Mouse (Mus musculus) ES-E14 (cell line): ENCODE measurements at regions not wholly inside any gene's neighbourhood (a gene's known extent, or its start where the extent isn't known, plus 50 kb on each side); places are given as distances from the start of the nearest gene placed in this dataset.

Experiments
- DNase-seq: peaks from one replicate; pipeline ENCODE4 v3.0.0-alpha.2; 2013; ENCODE audit warnings: low read depth, low spot score
- H3K27ac ChIP-seq: 2 replicates; pipeline ENCODE4 v1.5.1; 2012; ENCODE audit warnings: low read depth, mild to moderate bottlenecking, low read length, moderate library complexity, mixed read lengths; ENCODE audit not compliant: poor library complexity, insufficient read depth, severe bottlenecking
- H3K36me3 ChIP-seq: 2 replicates; pipeline ENCODE4 v1.6.1; 2012; ENCODE audit warnings: mild to moderate bottlenecking, low read length, moderate library complexity, mixed read lengths; ENCODE audit not compliant: control insufficient read depth, poor library complexity, insufficient read depth, severe bottlenecking
- H3K4me1 ChIP-seq, 2 experiments: fragments of 150-350 bp in 1 of 2; sonication (generic) in 1 of 2; 2 replicates each; pipeline ENCODE4 v1.6.1; 2012; ENCODE audit warnings: low read length in 2 of 2, mild to moderate bottlenecking in 1 of 2, mixed read lengths in 1 of 2; ENCODE audit not compliant: control insufficient read depth in 2 of 2, insufficient read depth in 2 of 2, poor library complexity in 1 of 2
- H3K4me3 ChIP-seq, 2 experiments: fragments of 150-350 bp in 1 of 2; sonication (generic) in 1 of 2; 2 replicates each; pipeline ENCODE4 v1.5.1; 2012; ENCODE audit warnings: low read length in 2 of 2, low read depth in 1 of 2, mild to moderate bottlenecking in 1 of 2, mixed read lengths in 1 of 2; ENCODE audit not compliant: insufficient read depth in 1 of 2, poor library complexity in 1 of 2, severe bottlenecking in 1 of 2
- H3K9ac ChIP-seq: 2 replicates; pipeline ENCODE4 v1.6.1; 2012; ENCODE audit warnings: low read depth, mild to moderate bottlenecking, low read length, mixed read lengths; ENCODE audit not compliant: poor library complexity, insufficient read depth, severe bottlenecking
- H3K9me3 ChIP-seq: fragments of 150-350 bp; sonication (generic); 2 replicates; pipeline ENCODE4 v1.6.1; 2012; ENCODE audit warnings: low read depth, mild to moderate bottlenecking, low read length; ENCODE audit not compliant: control insufficient read depth, insufficient read depth
- CHD2 ChIP-seq: IDR thresholded peaks from 2 replicates; pipeline ENCODE4 v1.6.1; 2014; ENCODE audit warnings: mild to moderate bottlenecking, low read depth, low read length, inconsistent platforms
- HCFC1 ChIP-seq: IDR thresholded peaks from 2 replicates; pipeline ENCODE4 v1.6.1; 2012; ENCODE audit warnings: low read length, inconsistent platforms, borderline replicate concordance; ENCODE audit not compliant: insufficient read depth
- MAFK ChIP-seq: IDR thresholded peaks from 2 replicates; pipeline ENCODE4 v1.6.1; 2014; ENCODE audit warnings: mild to moderate bottlenecking, low read depth, low read length, inconsistent platforms; ENCODE audit not compliant: insufficient read depth
- ZC3H11A ChIP-seq: IDR thresholded peaks from 2 replicates; pipeline ENCODE4 v1.6.1; 2012; ENCODE audit warnings: low read depth, mild to moderate bottlenecking, inconsistent platforms, low read length, borderline replicate concordance
- ZNF384 ChIP-seq: IDR thresholded peaks from 2 replicates; pipeline ENCODE4 v1.6.1; 2012; ENCODE audit warnings: low read depth, low read length, inconsistent platforms
- in situ Hi-C, 2 experiments: fragments of 600-800 bp; cut with MboI; formaldehyde crosslinking; loops; one replicate each; pipeline ENCODE4 v1.15.1; 2025; ENCODE audit warnings: low sequenced_read_pairs in 2 of 2, inconsistent platforms in 1 of 2; ENCODE audit not compliant: unreplicated experiment in 2 of 2

DNA sequence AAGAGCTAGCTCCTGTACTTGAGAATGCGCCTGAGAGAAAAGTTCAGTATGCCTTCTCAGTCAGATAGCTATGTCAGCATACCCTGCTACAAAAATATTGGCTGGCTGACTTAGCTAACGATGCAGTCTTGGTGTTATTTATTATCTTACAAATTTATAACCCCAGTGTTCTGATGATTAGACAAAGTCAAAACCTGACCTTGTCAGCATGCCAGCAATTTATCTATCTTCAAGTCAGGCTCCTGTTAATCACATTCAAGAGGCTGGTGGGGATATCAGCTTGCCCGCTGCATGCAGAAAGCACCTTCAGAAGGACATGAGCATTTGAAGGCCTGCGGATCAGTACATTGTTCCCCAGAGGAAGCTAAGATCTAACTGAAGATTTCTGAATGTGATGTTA lies 146.0 kb upstream of the Plxnc1 start:
- Histone ChIP-seq H3K4me3 (no peak overlapping the region), H3K4me1 (0 out of 4 replicates have a peak, but pooled peaks cover 1 to 3% of the 10 kb centered on the region in 2 experiments), H3K36me3 (no peaks in the 10 kb centered on the region), H3K27ac (no peak overlapping the region), H3K9me3 (no peaks in the 10 kb centered on the region), H3K9ac (no peak overlapping the region)
- TF ChIP-seq CHD2 = no peak
- TF ChIP-seq HCFC1 = no peak
- no peak for TF ChIP-seq MAFK
- no peak for TF ChIP-seq ZNF384
- no peak for TF ChIP-seq ZC3H11A
- in situ Hi-C loops = loop anchor here in 1 of 2 experiments (10.0 kb wide), 1 partner anchor 384 kb away; no protein-coding TSS in a partner anchor
- no peak for DNase-seq

DNA sequence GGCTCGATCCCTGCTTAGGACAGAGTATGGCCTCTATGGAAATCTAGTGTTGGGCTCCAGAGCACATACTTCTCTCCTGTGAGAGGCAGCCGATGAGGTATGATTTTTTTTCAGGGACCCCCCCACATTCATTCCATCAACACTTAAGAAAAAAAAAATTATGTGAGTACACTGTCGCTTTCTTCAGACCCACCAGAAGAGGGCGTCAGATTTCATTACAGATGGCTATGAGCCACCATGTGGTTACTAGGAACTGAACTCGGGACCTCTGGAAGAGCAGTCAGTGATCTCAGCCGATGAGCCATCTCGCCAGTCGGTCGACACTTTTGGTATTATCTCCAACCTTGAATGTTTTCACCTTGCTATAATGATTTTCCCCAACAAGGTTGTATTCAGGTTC lies 145.4 kb upstream of the Plxnc1 start:
- in situ Hi-C loops = loop anchor here in 1 of 2 experiments (10.0 kb wide), 1 partner anchor 385 kb away; no protein-coding TSS in a partner anchor
- H3K9ac ChIP-seq = no peak overlapping the region
- H3K4me3 ChIP-seq = no peak overlapping the region
- H3K9me3 ChIP-seq = no peaks in the 10 kb centered on the region
- no peak for DNase-seq
- no peaks in the 10 kb centered on the region for H3K36me3 ChIP-seq
- 0 out of 2 replicates have a peak, but pooled peaks have one; percentile 31 for TF ChIP-seq ZC3H11A
- peak; percentile 73 for TF ChIP-seq ZNF384
- no peak for TF ChIP-seq MAFK
- H3K4me1 ChIP-seq = 0 out of 4 replicates have a peak, but pooled peaks cover 0 to 3% of the 10 kb centered on the region in 2 experiments
- no peak overlapping the region for H3K27ac ChIP-seq

DNA sequence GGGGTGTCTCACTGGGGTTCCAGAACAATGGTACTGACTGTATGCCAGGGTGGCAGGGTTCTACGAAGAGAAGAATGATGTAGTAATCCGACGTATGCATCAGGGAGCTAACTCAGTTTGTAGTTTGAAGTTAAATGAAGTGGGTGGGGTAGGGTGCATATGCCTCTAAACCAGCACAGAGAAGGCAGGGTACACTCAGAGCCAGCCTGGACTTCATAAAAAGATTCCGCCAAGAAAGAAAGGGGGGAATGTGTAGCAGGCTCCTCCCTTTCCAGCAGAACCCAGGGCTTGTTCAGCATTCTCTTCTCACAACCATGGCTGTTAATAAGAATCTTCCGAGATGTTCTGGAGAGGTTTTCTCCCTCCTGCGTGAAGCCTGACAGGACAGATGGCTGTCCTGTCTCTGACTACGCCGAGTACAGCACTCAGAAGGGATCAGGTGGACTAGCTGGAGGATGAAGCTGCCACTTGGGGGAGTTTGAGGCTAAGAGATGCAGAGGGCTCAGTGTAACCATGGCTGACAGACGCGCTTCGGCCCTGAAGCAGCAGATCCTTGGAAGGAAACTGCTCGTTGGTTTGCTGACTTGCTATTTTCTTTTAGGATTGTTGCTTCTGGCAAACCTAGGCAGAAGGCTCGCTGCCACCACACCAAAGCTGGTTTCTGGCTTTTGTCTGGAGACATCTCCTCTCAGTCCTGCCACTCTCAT lies 143.4 kb upstream of the Plxnc1 start:
- Histone ChIP-seq H3K9me3 (no peaks in the 10 kb centered on the region), H3K4me3 (no peak overlapping the region), H3K9ac (no peak overlapping the region), H3K27ac (no peak overlapping the region), H3K4me1 (no peaks in the 10 kb centered on the region), H3K36me3 (no peaks in the 10 kb centered on the region)
- TF ChIP-seq ZNF384 (no peak), ZC3H11A (peak; percentile 77)
- peak; percentile 42 for DNase-seq
- in situ Hi-C loops = no loop called here

DNA sequence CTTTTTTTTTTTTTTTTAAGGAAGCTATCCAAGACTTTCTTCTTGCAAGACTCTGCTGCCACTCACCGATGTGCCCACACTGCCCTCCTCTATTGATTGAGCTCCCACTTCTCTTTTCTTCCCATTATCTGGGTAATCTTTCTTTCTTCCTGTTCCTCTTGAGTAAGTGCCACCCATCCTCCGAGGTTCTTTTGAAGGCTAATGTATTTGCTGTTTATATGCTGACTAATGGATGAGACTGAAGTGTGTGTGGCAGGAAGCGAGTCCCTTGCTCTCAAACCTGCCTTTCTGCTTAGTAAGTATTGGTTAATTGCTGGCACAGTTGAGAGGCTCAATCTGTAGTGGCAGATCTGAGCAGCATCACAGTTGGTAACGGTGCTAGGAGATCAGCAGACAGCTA lies 142.1 kb upstream of the Plxnc1 start:
- H3K4me3 ChIP-seq = no peak overlapping the region
- no peak for DNase-seq
- no peak overlapping the region for H3K27ac ChIP-seq
- no peak overlapping the region for H3K9ac ChIP-seq
- in situ Hi-C loops = no loop called here
- H3K4me1 ChIP-seq = no peaks in the 10 kb centered on the region
- no peaks in the 10 kb centered on the region for H3K36me3 ChIP-seq
- H3K9me3 ChIP-seq = no peaks in the 10 kb centered on the region
- TF ChIP-seq ZNF384 = no peak
- no peak for TF ChIP-seq HCFC1
- no peak for TF ChIP-seq MAFK
- TF ChIP-seq CHD2 = no peak
- TF ChIP-seq ZC3H11A = no peak
